Mouse (Mus musculus) kidney, postnatal 0 days (tissue): ENCODE measurements around the gene Rab34. TPM values are rescaled to one million over a fixed set of nuclear protein-coding genes. Genes with fewer than 3 reads are reported as not detected.

ENCODE experiments used
- ATAC-seq: fragments of 200-750 bp; cut with Nextera tagmentation; replicated peaks from 2 replicates; pipeline ENCODE4 v1.8.0; 2017; ENCODE audit warnings: low read depth, moderate number of reproducible peaks, moderate TSS enrichment, moderate library complexity; ENCODE audit not compliant: low FRiP score
- DNase-seq: peaks from one replicate; pipeline ENCODE4 v3.0.0-alpha.2; 2016; ENCODE audit warnings: low spot score
- H3K27ac ChIP-seq: fragments of 300-500 bp; sonication (generic); 2 replicates; pipeline ENCODE4 v1.5.1; 2014; ENCODE audit warnings: mild to moderate bottlenecking
- H3K27me3 ChIP-seq: fragments of 300-500 bp; sonication (generic); 2 replicates; pipeline ENCODE4 v1.6.1; 2014; ENCODE audit warnings: low read length, mixed read lengths; ENCODE audit not compliant: insufficient read depth
- H3K36me3 ChIP-seq: fragments of 300-500 bp; sonication (generic); 2 replicates; pipeline ENCODE4 v1.6.1; 2014; ENCODE audit warnings: low read length, mixed read lengths; ENCODE audit not compliant: insufficient read depth
- H3K4me1 ChIP-seq: fragments of 300-500 bp; sonication (generic); replicated peaks from 2 replicates; pipeline ENCODE4 v1.6.1; 2014; ENCODE audit warnings: antibody characterized with exemption, low read length, mixed read lengths; ENCODE audit not compliant: insufficient read depth
- H3K4me2 ChIP-seq: fragments of 300-500 bp; sonication (generic); 2 replicates; pipeline ENCODE4 v1.6.1; 2014; ENCODE audit warnings: mild to moderate bottlenecking, low read length, moderate library complexity, mixed read lengths
- H3K4me3 ChIP-seq: fragments of 300-500 bp; sonication (generic); replicated peaks from 2 replicates; pipeline ENCODE4 v1.5.1; 2014; ENCODE audit warnings: low read depth, low read length
- H3K9ac ChIP-seq: fragments of 300-500 bp; sonication (generic); 2 replicates; pipeline ENCODE4 v1.6.1; 2014; ENCODE audit warnings: low read depth, low read length
- H3K9me3 ChIP-seq: fragments of 300-500 bp; sonication (generic); replicated peaks from 2 replicates; pipeline ENCODE4 v1.6.1; 2016; ENCODE audit warnings: low read length, inconsistent platforms, mixed read lengths
- CTCF ChIP-seq: IDR thresholded peaks from 2 replicates; pipeline ENCODE4 v1.5.1; 2016; ENCODE audit warnings: antibody characterized with exemption, low read depth, mild to moderate bottlenecking, moderate library complexity
- WGBS: fragments of 180-500 bp; shearing (Covaris S2); extraction: QIAGEN DNeasy Blood & Tissue Kit; methylation state at CpG from one replicate; pipeline ENCODE4 v1.1.7; 2014; 5-methylcytosine and 5-hydroxymethylcytosine counted together
- polyA plus RNA-seq: library from polyadenylated mRNA; unstranded; fragments of >200 nt; fragmentation: Nextera tagmentation; extraction: Ambion mirVana; gene quantifications from 2 replicates; pipeline ENCODE4 v1.2.1, GENCODE M21; 2015

The Rab34 gene
- polyA plus RNA-seq, 1 experiment from 2014 or later, result 129 TPM

DNA sequence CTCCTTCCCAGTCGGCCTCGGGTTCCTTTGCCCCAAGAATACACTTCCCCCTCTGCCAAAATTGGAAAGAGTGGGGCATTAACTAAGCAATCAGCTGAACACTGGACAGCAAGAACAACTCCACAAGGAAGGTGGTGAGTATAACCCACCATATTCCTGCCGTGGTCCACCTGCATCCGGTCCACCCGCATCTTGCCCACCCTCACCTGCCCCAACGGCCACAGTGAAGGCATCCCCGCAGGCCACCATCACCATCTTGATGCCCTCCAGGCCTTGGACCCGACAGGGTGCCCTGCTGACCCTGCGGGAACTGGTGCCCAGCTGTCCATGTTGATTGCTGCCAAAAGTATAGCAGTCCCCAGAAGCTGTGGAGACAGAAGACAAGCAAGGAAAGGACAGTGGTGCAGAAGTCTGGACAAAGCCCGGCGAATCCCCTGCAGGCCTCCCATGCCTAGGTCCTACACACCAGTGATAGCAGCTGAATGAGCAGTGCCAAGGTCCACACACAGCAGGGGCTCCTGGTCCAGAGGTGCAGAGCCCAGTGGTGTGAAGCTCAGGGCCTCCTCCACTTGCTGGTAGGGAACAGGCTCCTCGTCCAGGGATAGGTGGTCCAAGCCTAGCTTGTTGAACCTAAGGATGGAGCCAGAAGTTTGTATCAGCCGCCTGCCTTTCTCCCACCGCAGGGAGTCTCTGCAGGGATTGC, 20.8 kb upstream of the Rab34 start:
- Histone ChIP-seq H3K36me3 (peaks cover 3% of the 10 kb centered on the region; the same call in 1 of the 2 replicates), H3K9ac (no peak overlapping the region), H3K4me3 (no peak overlapping the region), H3K9me3 (no peaks in the 10 kb centered on the region), H3K27ac (no peak overlapping the region), H3K4me1 (peaks cover 21% of the 10 kb centered on the region), H3K27me3 (no peaks in the 10 kb centered on the region), H3K4me2 (no peak overlapping the region)
- TF ChIP-seq CTCF, result no peak
- no peak for DNase-seq
- no peak for ATAC-seq
- 93% methylated on average over 14 of the region's 14 CpGs for WGBS

DNA sequence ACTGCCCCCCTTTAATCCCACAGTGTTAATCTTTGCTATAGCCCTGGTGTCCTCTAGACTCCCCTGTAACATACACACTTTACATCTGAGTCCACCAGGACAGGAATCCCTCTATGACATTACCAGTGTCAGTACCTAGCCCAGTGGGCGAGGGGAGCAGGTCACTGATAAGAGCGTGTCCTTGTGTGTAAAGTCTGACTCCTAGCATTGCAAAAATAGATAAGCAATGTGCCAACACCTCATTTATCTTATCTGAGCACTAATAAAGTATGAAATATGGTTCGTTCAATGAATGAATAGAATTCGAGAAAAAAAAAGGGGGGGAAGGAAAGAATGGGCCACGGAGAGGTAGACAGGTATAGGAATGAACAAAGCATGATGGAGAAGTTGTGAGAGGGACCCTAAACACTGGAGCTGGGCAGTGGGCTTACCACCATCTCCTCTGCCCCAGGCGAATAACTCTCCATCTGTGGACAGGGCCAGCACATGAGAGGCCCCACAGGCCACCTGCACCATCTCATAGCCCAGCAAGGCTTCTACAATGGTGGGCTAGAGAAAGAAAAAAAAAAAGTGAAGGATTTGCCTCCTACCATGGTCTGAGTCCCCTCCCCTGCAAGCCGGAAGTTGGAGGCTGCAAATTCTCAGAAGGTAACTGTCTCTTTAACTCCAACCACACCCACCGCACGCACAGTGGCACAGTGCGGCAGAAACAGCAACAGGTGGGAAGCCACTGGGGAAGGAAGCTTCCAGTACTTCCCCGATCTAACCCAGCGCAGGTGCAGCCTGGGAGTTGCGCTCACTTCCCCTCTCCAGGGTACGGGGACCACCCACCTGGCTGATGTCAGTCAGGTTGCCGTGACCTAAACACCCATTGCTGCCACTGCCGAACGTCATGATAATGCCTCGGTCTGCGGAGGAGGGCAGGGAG, 19.4 kb upstream of the Rab34 start:
- Histone ChIP-seq H3K27me3 (no peaks in the 10 kb centered on the region), H3K4me2 (peak overlapping the region; percentile 9; the same call in 1 of the 2 replicates), H3K4me1 (peaks cover 9% of the 10 kb centered on the region), H3K9ac (no peak overlapping the region), H3K4me3 (no peak overlapping the region), H3K36me3 (peaks cover 5% of the 10 kb centered on the region; the same call in 1 of the 2 replicates), H3K9me3 (no peaks in the 10 kb centered on the region), H3K27ac (no peak overlapping the region)
- no peak for DNase-seq
- 58% methylated on average over 19 of the region's 19 CpGs for WGBS
- no peak for ATAC-seq
- TF ChIP-seq CTCF, result no peak

- Histone ChIP-seq H3K27ac (no peak overlapping the region), H3K27me3 (no peaks in the 10 kb centered on the region), H3K4me1 (peaks cover 13% of the 10 kb centered on the region), H3K9me3 (no peaks in the 10 kb centered on the region), H3K4me2 (no peak overlapping the region), H3K4me3 (no peak overlapping the region), H3K9ac (0 out of 2 replicates have a peak overlapping the region, but pooled peaks have one; percentile 8), H3K36me3 (peaks cover 5% of the 10 kb centered on the region; the same call in 1 of the 2 replicates)
- WGBS, result 72% methylated on average over 15 of the region's 15 CpGs
- no peak; the same call in 1 of the 2 replicates for ATAC-seq
- no peak for DNase-seq
- TF ChIP-seq CTCF, result no peak
Measured at GRCm38 (mm10) chr11:78170306-78170705, 17.9 kb upstream of the Rab34 start.

DNA sequence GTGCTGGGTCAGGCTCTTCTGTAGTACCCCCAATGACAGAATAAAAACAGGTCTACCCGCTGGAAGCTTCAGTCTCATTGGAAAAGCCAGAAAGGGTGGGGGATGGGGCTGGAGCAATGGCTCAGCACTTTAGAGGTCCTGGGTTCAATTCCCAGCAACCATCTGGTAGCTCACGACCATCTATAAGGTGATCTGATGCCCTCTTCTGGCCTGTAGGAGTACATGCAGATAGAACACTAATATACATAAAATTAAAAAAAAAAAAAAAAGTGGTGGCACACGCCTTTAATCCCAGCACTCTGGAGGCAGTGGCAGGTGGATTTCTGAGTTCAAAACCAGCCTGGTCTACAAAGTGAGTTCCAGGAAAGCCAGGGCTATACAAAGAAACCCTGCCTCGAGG, 16.9 kb upstream of the Rab34 start:
- no peak for ATAC-seq
- H3K4me1 ChIP-seq, result peaks cover 5% of the 10 kb centered on the region
- H3K4me2 ChIP-seq, result no peak overlapping the region
- peaks cover 5% of the 10 kb centered on the region; the same call in 1 of the 2 replicates for H3K36me3 ChIP-seq
- no peak for DNase-seq
- H3K9me3 ChIP-seq, result no peaks in the 10 kb centered on the region
- no peak overlapping the region for H3K9ac ChIP-seq
- 79% methylated on average over 4 of the region's 4 CpGs for WGBS
- no peak overlapping the region for H3K4me3 ChIP-seq
- peak; percentile 49; the same call in 1 of the 2 replicates for TF ChIP-seq CTCF
- H3K27ac ChIP-seq, result no peak overlapping the region
- no peaks in the 10 kb centered on the region for H3K27me3 ChIP-seq

- Histone ChIP-seq H3K9me3 (no peaks in the 10 kb centered on the region), H3K27ac (no peak overlapping the region), H3K9ac (no peak overlapping the region), H3K4me2 (no peak overlapping the region), H3K27me3 (no peaks in the 10 kb centered on the region), H3K36me3 (peaks cover 5% of the 10 kb centered on the region; the same call in 1 of the 2 replicates), H3K4me1 (peaks cover 6% of the 10 kb centered on the region; the same call in 1 of the 2 replicates), H3K4me3 (no peak overlapping the region)
- ATAC-seq (no peak), DNase-seq (no peak)
- TF ChIP-seq CTCF, result peak; percentile 61
- 86% methylated on average over 16 of the region's 16 CpGs for WGBS
Measured at GRCm38 (mm10) chr11:78172034-78172747, 16.0 kb upstream of the Rab34 start.
